Mouse (Mus musculus) layer of hippocampus, adult 18-20 months (tissue): Measurements from ENCODE around the gene Filip1. TPM values are rescaled to one million over a fixed set of nuclear protein-coding genes. Genes with fewer than 3 reads are reported as not detected.

Source experiments
- DNase-seq, 2 experiments: peaks; one replicate each; pipeline ENCODE4 v3.0.0; 2022; ENCODE audit warnings: low spot score in 2 of 2
- total RNA-seq, 2 experiments: library from RNA; stranded (reverse); gene quantifications; 2 replicates each; pipeline ENCODE4 v1.2.3; 2021

Gene Filip1
- total RNA-seq, 2 experiments from 2014 or later, result 10.6 to 13.1 TPM

DNA sequence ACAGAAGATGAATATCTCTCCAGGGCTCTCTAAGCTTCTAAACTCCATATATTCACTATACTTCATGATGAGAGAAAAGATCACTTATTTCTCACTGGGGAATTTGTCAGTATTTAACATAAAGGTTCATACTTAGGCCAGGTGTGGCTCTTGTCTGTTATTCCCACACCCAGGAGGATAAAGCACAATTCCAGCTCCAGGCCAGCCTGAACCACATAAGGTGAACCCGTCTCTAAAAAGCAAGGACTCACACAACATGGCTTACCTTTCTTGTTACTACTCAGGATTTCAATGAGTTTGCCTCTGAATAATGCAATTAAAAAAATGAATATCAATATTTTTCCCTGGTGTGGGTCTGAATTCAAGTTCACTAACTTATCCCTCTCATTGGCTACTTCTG, 23.6 kb downstream of the Filip1 start:
- no peak for DNase-seq

- DNase-seq, result no peak
Measured at GRCm38 (mm10) chr9:79983244-79983643, 29.4 kb downstream of the Filip1 start.

- no peak for DNase-seq
Measured at GRCm38 (mm10) chr9:79979274-79979673, 33.4 kb downstream of the Filip1 start.

- no peak for DNase-seq
Measured at GRCm38 (mm10) chr9:79978228-79979024, 34.2 kb downstream of the Filip1 start.

- DNase-seq, result peak; percentile 28 to 55
Measured at GRCm38 (mm10) chr9:79977549-79977971, 35.1 kb downstream of the Filip1 start.

DNA sequence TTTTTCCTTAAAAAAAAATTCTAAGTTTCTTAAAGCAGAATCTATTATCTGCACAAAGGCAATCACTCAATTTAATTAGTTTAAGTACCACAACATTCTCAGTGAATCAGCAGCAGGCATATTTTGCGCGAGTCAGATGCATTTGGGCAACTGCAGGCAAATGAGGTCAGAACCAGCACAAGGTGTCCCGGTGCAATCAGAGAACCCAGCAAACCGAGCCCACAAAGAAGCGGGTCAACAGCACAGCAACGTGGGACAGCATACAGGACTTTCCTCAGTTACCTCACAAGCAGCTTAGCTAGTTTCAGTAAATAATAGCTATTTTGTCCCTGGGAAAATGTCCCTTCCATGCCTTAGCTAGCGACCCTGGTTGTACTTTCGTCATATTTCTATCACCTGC, 35.9 kb downstream of the Filip1 start:
- no peak for DNase-seq

- DNase-seq, result no peak
Measured at GRCm38 (mm10) chr9:79975121-79975520, 37.5 kb downstream of the Filip1 start.

GRCm38 (mm10) chr9:79973582-79973981, 39.1 kb downstream of the Filip1 start:
- no peak for DNase-seq

DNA sequence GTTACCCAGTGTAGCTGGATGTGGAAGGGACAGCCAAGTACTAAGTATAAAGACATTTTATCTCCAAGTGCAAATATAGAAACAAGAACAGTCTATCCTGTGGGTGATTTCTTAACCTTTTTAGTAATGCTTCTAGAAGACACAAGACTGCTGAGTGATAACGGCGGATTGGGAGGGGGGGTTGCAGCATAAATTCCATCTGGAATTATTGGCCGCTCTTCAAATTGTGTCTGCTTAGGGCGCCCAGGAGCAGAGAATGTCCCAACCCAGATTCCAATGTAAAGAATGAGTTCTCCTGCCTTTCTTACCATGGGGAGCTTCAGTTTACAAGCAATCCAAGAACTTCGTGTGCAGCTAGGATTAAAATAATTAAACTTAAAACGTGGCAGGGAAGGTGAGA, 39.9 kb downstream of the Filip1 start:
- no peak for DNase-seq

DNA sequence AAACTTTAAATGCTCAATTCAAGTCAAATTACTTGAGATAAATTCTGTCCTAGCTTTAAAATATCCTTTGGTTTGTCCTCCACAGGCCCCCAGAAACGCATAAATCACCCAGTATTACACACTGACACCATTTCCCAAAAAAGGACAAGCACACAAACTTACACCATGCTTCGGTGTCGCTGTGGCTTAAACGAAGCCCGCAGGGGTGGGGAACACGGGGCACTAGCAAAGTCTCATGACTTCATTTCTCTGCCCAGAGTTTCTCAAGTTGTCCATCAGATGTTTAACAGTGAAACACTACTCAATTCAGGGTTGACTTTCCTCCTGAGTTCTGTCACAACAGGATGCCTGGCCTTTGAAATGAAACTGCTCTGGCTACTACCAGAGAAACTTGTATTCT, 41.0 kb downstream of the Filip1 start:
- DNase-seq, result no peak

DNA sequence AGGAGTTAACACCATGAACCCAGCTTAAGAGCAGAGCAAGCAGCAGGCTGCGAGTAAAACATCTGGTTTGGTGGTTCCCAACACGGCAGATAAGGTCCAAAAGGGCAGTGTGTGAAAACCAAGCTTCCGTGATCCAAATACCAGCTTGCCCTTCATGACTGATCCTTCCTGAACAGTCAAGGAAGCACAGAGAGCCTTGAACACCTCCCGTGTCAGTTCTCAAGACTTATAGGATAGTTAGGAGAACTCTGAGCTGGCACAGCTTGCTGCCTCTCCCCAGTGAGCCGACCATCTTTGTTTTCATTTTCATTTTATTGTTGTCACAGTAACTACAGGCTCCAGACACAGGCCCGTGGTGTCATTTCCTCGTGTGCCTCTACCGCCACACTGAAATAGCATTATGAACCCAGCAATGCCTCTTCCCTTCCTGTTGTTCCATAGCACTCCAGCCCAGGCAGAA, 42.0 kb downstream of the Filip1 start:
- no peak for DNase-seq

DNA sequence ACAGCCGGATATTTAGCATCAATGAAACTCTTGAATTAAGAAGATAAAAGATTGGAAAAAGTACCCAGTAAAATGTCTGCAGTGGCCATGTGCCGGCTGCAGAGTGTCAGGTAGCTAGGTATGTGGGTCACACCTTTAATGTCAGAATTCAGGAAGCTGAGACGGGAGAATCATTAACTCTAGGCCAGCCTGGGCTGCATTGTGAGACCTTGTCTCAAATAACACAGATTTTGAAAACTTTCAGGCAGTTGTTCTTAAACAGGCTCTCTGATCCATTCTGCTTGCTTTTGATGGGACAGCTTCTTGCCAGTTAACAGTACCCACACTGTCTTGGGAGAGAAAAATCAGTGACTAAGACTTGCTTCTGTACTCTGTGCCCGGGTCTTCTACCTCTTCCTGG, 43.1 kb downstream of the Filip1 start:
- no peak for DNase-seq

DNA sequence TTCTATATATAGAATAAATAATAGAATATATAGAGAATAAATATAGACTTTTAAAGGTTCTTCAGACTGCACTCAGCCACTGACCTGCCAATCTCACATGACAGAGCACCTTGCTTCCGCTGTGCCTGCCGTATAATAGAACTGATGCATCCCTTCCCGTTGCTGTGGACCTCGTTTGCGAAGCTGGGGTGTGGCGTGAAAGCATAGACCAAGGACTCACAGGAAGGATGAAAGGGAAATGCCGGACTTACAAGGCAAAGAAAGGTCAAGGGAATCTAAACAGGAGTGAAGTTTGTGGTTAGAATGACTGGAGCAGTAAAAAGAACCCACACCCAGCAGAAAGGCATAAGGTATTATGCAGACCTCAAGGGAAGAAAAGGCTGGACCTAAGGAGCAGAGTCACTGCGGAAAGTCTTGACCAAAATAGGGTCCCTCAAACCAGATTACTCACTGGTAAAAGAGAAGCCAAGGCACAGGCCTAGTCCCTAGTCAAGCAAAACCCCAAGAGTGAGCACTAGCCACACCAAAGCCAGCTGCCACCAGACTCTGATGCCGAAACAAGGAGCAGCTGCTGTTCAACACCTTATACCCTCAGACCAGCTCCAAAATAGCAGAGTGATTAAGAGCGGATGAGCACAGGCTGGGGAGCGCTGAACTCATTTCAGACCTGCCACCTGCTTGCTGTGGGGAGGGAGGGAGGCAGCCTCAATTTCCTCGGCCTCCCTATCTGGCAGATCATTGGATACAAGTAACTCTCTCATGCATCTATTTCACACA, 45.8 kb downstream of the Filip1 start:
- DNase-seq, result no peak

- DNase-seq, result peak in 1 of 2 experiments; percentile 44
Measured at GRCm38 (mm10) chr9:79965600-79966392, 46.9 kb downstream of the Filip1 start.

GRCm38 (mm10) chr9:79965003-79965402, 47.6 kb downstream of the Filip1 start:
- DNase-seq, result no peak

DNA sequence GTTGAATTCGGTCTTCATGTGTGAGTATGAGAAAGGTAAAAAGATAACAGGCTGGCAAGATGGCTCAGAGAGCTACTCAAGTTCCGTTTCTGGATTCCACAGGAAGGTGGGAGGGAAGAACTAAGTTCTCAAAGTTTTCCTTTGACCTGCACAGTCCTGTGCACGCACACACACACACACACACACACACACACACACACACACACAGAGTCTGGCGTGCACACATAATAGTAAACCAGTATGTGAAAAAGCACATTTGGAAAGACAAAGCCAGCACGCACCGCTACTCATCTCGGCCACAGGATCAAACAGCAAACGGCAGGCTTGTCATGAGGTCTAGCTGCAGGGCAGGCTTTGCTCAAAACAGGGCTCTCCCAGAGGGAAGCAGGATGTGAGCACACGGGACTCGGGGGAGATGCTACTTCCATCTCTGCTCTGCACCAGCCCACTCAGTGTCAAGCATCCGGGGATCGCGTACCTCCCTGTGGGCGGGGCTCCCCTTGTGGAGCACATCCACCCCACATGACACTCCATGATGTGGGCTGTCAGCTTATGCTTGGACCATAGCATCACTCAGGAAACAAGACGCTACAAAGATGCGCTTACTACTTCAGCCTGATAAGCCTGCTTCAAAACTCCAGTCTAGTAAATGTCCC, 50.9 kb downstream of the Filip1 start:
- DNase-seq, result peak; percentile 33 to 72

- no peak for DNase-seq
Measured at GRCm38 (mm10) chr9:79960453-79960852, 52.2 kb downstream of the Filip1 start.

DNA sequence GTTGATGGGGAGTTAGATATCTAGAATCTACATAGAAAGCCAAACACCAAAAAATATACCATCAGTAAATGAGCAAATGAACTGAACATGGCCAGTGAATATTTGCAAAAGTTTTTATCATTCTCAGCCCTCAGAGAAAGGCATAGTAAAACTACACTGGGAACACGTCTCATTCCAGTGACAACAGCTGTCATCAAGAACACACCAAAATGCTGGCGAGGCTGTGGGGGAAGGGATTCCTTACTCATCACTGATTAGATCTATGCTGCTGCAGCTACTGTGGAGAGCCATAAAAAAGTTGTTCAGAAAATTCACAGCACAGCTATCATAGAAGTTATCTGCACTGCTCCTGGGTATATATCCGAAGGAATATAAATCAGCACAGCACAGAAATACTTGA, 54.3 kb downstream of the Filip1 start:
- no peak for DNase-seq

DNA sequence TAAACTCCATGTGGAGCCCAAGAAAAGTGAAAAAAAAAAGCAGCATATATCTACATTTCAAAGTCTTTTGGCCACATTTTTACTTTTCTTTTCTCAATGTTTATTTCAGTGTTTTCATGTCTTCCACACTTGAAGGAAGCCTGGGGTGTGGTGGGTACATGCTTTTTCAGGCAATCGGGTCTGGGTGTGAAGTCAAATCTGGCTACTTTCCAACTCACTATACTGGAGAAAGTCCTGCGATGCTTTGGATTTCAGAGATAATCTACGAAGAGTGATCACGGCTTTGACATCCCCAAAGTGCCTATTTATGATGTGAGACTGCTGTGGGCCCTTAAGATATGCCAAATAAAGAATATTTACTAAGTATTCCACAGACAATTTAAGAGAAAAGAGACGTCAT, 57.7 kb downstream of the Filip1 start:
- no peak for DNase-seq

DNA sequence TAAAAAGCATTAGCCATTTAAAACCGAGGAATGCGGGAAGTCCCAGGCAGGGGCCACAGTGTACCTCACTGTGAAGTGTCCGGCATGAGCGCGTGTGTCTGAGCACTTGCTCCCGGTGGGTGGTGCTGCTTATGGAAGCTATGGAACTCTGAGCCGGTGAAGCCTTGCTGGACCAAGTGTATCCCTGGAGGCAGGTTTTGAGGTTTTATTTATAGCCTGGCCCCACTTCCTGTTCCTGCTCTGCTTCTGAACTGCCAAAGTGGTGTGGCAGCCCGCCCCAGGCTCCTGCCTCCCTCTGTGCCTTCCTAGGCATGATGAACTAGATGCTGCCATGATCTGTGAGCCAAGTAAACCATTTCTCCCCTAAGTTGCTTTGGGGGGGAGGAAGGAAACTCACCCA, 60.7 kb downstream of the Filip1 start:
- DNase-seq, result no peak

DNA sequence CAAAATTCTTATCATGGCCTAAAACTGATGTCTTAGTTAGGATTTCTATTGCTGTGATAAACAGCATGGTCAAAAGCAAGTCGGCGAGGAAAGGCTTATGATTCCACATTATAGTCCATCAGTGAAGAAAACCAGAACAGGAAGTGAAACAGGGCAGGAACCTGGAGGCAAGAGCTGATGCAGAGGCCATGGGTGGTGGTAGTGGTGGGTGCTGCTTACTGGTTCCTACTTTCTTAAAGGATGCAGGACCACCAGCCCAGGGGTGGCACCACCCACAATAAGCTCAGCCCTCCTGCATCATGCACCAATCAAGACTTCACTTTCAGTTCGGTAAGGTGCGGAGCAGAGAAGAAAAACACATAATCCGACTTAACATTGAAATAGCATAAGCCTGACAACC, 61.3 kb downstream of the Filip1 start:
- no peak for DNase-seq
